Mouse (Mus musculus): ENCODE measurements around the gene Zfp488.

Gene Zfp488

DNA sequence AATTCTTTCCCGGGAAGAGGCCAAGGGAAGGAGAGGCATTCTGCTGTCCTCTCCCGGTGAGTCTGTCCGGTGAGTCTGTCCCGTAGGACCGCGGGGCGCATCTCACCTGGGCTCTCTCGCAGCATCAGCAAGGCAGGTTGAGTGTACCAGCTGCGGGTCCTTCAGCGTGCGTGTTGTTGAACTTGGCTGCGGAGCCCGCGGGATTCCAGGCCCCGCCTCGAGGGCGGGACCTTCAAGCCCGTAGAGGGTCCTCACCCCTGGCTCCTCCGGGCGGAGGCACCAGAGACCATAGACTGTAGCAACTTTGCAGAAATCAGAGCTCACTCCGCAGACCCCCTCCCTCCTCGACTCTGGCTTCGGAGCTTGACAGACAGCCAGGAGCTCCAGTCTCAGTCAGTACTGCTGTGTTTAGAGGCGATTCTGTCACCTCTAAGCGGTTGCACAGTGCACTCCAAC is at the start of gene Zfp488:
TSS of gene Zfp488 (minus strand) at position 161 of the 456 bp plus-strand sequence.
- no peak for DNase-seq (ENCODE audit: low spot score in 2 of 2)

GRCm38 (mm10) chr14:34026710-34027109 is 48.1 kb upstream of the Zfp488 start:
- no peak for DNase-seq (ENCODE audit: low spot score in 2 of 2)

DNA sequence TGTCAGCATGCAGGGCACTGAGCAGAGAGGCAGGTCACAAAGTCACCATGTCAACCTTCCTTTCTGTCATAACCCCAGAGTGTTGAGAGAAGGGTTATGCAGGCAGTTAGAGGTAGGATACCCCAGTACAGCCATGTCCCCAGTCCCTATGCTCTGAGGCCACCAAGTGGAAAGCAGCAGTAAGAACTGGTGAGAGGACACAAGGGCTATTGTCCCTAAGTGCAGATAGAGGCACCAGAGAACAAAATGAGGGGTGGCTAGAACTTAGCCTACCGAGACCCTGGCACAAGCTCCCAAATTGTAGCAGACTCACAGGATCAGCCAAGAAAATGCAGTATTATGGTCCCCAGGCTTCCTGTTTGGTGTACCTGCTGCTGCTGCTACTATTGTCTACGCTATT is 38.4 kb upstream of the Zfp488 start:
- DNase-seq (ENCODE audit: low spot score in 2 of 2): no peak

- DNase-seq (ENCODE audit: low spot score in 2 of 2): no peak
Observed at GRCm38 (mm10) chr14:34016381-34016780, 37.8 kb upstream of the Zfp488 start, which contains the start of gene Gm5460. TSS of gene Gm5460 (plus strand) at chr14:34016758.

DNA sequence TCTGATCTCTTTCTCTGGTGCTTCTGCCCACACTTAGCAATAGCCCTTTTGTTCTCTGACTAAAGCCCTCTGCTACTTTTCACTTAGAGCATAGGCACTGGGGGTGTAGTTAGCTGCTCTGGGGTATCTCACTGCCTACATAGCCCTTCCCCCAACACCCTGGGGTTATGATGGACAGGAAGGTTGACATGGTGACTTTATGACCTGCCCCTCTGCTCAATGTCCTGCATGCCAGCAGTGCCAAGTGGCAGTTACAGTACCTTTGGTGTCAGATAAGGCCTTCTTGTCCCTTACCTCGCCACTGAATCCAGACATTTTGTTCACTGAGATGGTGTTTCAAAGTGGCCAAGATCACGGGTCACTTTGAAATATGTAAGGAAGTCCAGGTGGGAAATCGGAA is 36.5 kb upstream of the Zfp488 start, which contains the start of gene Gm30083:
TSS of gene Gm30083 (minus strand) at position 120 of the 400 bp plus-strand sequence.
- no peak for DNase-seq (ENCODE audit: low spot score in 2 of 2)

DNA sequence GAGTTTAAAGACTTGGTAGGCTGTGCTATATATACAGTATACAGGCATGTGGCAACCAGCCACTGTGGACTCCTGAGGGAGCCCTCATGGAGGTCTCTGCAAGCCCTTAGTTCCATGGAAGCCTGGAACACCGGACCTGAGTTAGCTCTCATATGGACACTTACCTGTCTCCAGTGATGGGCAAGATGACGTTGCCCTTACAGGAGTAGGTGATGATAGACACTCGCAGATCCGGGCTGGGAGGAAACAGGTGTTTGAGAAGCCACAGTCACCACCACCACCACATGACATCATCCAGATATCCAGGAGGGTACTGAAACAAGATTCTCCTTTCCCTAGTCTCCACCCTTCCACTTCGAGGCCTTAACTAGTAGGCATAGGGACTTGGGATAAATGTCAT is 23.8 kb upstream of the Zfp488 start:
- no peak for DNase-seq (ENCODE audit: low spot score in 2 of 2)

DNA sequence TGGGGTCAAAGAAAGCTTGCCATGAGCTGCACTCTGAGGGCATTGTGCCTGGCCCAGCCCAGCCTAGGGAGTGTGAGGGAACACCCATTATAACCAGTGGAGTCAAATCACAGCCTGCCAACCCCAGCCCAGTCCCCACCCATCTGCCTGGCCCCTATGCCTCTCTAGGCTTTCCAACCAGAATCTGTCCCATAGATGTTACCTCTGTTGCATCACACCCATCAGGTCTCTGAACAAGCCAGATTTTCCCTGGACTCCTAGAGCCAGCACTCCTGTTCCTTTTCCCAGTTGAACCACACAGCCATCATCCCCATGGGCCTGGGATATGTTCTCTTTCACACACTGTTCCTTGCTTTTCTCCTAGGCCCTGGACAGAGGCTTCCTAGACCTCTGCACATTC is 22.9 kb upstream of the Zfp488 start:
- no peak for DNase-seq (ENCODE audit: low spot score in 2 of 2)

DNA sequence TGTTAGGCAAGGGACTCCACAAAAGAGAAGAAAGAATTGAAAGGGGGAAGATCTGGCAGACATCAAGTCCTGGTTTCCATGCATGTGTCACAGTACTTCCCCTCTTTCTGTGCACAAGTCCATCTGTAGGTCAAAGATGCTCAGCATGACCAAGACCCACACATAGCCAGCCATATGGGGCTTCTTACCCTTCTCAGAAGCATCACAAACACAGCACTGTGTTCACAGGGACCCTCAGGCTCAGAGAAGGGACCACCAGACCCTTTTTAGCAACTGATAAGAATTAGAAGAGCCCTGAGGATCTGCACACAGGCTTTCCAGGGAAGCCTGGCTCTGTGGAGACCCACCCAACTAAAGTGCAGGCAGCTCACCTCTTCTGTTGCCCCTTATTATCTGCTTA is 21.5 kb upstream of the Zfp488 start:
- DNase-seq (ENCODE audit: low spot score in 2 of 2): no peak

- DNase-seq (ENCODE audit: low spot score in 2 of 2): no peak
Observed at GRCm38 (mm10) chr14:33997427-33997826, 18.9 kb upstream of the Zfp488 start.

- DNase-seq (ENCODE audit: low spot score in 2 of 2): no peak
Observed at GRCm38 (mm10) chr14:33993521-33994289, 15.1 kb upstream of the Zfp488 start.

GRCm38 (mm10) chr14:33993051-33993450 is 14.5 kb upstream of the Zfp488 start:
- no peak for DNase-seq (ENCODE audit: low spot score in 2 of 2)

GRCm38 (mm10) chr14:33991971-33992370 is 13.4 kb upstream of the Zfp488 start:
- DNase-seq (ENCODE audit: low spot score in 2 of 2): no peak

DNA sequence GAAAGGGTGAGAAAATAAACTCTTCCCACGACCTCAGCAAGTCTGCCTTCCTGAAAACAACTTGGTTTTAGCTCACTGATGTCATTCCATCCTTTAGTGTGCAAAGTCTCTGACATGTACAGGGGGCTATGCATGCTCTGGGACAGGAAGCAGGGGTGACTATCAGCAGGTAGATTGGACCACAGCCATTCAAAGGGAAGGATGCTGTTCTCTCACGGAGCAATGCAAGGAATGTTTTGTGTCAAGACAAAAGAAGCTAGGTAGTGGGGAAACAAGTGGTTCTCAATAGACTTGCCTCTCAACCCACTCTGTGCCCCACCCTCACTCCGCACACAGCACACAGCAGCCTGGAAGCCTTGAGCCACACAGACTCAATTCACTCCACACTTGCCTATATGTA is 10.6 kb upstream of the Zfp488 start:
- no peak for DNase-seq (ENCODE audit: low spot score in 2 of 2)

GRCm38 (mm10) chr14:33977748-33978147 is 816 bp downstream of the Zfp488 start:
- no peak for DNase-seq (ENCODE audit: low spot score in 2 of 2)

- no peak for DNase-seq (ENCODE audit: low spot score in 2 of 2)
Observed at GRCm38 (mm10) chr14:33974752-33975151, 3.8 kb downstream of the Zfp488 start.

DNA sequence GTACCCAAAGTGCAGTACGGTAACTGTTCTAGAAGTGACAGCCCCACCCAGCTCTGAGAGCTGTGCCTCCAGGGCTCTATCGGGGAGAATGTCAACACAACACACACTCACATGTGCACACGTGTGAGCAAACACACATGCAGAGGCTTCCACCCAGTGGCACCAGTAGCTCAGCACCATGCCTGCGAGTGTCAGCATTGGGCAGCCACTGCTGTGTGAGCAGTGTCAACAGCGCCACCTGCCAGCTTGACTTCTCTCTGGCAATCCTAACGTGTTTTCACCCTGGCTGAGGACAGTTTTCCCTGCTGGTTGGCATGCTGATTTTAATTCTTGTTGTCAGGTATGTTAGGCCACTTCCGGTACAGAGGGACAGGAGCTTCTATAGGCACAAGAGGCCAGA is 5.9 kb downstream of the Zfp488 start:
- no peak for DNase-seq (ENCODE audit: low spot score in 2 of 2)

DNA sequence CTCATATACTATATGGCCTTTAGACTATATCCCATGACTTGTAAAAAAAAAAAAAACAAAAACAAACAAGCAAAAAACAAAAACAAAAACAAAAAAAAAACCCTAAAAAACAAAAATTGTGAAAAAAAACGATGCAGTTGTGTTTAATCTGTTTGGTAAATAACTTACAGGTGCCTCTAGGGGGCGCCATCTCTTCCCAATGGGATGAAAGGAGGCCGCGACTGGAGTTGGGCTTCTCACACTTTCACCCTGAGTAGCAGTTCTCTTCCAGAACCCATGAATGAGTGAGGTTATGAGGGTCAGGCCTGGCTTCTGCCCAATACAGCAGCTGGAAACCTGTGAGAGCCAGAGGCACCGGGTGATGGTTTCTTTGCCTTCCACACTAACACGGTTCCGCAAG is 12.9 kb downstream of the Zfp488 start:
- no peak for DNase-seq (ENCODE audit: low spot score in 2 of 2)

DNA sequence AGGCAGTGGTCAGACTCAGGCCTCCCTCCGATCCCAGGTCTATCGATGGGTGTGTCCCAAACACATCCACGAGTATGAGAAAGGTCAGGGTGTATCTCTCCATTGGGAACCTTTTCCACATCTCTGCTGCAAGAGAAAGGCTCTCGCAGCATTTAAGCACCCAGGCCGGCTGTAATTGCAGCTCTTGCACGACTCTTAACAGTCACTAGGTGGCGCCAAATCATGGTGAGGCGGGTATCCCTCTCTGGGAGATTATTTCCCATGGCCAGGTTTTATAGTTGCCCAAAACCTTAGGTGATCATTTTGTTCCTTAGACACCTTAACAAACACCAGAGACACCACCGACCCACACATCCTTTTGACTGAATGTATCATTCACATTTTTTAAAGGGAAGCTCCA is 19.2 kb downstream of the Zfp488 start:
- DNase-seq (ENCODE audit: low spot score in 2 of 2): no peak

- no peak for DNase-seq (ENCODE audit: low spot score in 2 of 2)
Observed at GRCm38 (mm10) chr14:33958841-33959240, 19.7 kb downstream of the Zfp488 start.

GRCm38 (mm10) chr14:33958186-33958585 is 20.4 kb downstream of the Zfp488 start:
- DNase-seq (ENCODE audit: low spot score in 2 of 2): no peak

- no peak for DNase-seq (ENCODE audit: low spot score in 2 of 2)
Observed at GRCm38 (mm10) chr14:33956055-33956454, 22.5 kb downstream of the Zfp488 start.

- DNase-seq (ENCODE audit: low spot score in 2 of 2): no peak
Observed at GRCm38 (mm10) chr14:33953761-33954160, 24.8 kb downstream of the Zfp488 start, which contains the start of gene Rbp3. TSS of gene Rbp3 (plus strand) at chr14:33954003.

DNA sequence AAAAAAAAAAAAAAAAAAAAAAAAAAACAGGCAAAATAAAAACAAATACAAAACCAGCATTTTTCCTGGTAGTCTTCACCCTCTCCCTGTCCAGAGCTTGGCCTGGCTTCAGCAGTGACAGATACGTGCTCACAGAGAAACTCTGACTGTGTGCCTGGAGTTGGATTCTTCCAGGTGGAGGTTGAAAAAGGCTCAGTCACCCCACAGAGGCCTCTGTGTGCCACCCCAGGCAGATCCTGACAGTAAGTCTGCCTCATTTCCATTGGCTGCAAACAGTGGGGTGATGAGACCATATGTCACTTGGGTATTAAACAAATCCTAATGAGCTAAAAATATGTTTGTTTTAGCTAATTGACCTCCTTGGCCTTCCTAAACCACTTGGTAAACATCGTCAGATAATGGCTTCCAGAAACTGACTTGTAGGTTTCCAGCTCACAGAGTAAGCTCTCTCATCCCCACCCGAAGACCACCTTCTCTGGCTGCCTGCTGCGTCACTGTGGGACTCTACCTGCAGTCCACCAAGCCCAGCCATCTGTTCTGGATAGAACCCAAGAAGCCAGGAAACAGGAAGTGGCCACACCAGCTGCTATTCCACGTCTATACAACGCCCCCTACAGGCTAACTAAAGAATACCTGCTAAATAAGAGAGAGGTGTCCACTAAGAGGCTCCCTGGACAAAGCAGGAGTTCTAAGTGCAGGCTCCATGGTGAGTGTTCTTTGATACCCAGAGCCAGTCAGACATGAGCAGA is 26.2 kb downstream of the Zfp488 start:
- DNase-seq (ENCODE audit: low spot score in 2 of 2): no peak

Data from natural killer cell, adult 2 months (primary cell).